Mouse (Mus musculus) gastrocnemius, adult 18-20 months (tissue): ENCODE data around the gene Cemip. TPM values are rescaled to one million over a fixed set of nuclear protein-coding genes. Genes with fewer than 3 reads are reported as not detected.
"Not testable (repeated sequence)": the region's sequence is repeated elsewhere in the genome, so short reads cannot be mapped to it uniquely, and the experiment has no call there.

Experiments
- DNase-seq: peaks from one replicate; pipeline ENCODE4 v3.0.0; 2021; ENCODE audit warnings: low spot score
- total RNA-seq, 2 experiments: library from RNA; stranded (reverse); gene quantifications; 2 replicates each; pipeline ENCODE4 v1.2.3; 2021

Cemip gene
- total RNA-seq, 2 experiments from 2014 or later = not detected

DNA sequence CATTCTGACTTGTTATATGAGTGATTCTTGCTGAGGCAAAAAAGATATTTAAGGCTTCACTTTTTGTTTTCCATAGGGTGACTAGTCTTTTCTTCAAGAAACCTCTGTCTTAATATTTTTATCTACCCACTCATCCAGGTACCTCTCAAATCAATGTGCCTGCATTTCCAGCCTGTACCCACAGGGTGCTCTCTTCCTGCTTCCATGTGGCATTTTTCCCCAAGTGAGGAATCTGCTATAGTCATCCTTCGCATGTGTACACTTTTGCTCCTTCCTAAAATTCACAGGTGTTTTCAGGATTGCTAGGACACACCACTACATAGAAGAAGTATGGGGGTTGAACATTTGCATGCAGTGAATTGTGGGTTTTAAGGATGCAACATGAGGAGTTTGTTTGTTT lies 192.0 kb downstream of the Cemip start:
- DNase-seq = no peak

DNA sequence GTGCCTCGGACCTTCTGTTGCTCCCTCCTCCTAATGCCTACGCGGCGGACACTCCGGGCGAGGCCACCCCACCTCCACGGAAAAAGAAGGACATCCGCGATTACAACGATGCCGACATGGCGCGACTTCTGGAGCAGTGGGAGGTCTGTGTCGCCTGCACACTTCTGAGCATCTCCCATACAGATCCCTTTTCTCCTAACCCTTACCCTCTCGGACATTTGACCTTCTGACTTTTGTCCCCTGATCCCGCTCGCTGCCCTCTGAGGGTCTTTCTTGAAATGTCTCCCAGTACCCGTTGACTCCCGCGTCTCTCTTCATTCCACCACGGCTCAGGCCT lies 194.0 kb downstream of the Cemip start:
- DNase-seq = no peak

DNA sequence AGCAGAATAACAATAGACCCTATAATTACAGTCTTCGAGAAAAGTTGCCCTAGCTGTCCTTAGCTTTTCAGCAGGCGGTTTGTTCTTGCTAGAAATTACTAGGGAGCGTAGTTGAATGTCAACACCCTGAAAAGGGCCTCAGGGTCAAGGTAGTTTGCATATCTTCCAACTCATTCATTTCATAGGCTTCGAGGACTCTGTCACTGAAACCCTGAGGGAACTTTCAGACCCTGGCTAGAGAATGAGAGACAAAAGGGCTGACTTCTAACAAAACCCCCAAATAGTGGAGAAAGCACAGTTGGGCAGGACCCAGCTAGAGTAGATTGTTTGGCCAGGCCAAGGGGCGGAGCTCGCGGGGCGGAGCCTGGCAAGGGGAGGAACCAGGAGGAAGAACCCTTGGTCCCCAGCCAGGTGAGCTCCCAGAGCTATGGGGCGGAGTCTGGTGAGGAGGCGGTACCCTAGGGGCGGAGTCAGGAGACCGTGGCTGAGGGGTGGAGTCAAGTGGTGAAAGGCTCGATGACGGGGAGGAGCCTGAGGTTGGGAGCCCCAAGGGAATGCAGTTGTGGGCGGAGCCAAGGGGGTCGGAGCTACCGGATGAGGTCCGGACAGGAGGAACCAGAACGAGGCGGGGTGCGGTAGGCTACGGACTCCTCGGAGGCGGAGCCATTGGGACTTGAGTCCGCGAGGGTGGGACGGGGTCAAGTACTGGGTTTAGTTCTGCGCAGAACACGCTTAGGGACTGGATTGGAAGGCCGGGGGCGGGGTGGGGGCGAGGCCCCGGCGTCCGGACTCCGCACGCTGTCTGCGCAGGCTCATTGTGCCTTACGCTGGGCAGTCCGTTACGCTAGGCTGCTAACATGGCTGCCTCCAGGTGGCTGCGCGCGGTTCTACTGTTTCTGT lies 194.6 kb downstream of the Cemip start:
- peak; percentile 100 for DNase-seq

DNA sequence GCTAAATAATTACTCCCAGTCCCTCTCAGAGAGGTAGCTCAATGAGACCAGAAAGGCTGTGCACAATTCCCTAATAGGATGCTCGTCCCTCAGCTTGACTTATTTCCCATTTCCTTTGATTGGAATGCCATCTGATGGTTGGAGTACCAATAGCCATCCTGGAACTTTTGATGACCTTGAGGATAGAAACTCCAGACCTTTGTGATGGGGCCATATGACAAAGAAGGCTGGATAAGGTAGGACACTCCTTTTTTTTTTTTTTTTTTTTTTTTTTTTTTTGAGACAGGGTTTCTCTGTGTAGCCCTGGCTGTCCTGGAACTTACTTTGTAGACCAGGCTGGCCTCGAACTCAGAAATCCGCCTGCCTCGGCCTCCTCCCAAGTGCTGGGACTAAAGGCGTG lies 196.4 kb downstream of the Cemip start:
- not testable (repeated sequence) for DNase-seq

DNA sequence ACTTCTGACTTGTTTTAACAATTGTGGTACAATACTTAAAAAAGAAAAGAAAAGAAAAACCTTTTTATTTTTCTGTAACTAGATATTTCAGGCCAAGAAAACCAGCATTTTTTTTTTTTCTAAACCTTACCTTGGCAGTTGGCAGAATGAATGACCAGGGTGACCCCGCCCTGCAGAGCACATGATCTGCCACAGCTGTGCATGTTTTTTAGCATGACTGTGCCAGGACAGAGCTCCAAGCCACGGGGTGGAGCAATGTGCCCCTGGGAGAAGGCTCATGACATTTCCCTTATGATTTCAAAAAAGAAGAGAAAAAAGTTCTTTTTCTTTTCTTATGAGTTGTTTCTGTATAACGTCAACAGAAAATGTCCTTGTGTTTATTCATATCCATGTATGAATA lies 196.9 kb downstream of the Cemip start:
- DNase-seq = peak; percentile 73

DNA sequence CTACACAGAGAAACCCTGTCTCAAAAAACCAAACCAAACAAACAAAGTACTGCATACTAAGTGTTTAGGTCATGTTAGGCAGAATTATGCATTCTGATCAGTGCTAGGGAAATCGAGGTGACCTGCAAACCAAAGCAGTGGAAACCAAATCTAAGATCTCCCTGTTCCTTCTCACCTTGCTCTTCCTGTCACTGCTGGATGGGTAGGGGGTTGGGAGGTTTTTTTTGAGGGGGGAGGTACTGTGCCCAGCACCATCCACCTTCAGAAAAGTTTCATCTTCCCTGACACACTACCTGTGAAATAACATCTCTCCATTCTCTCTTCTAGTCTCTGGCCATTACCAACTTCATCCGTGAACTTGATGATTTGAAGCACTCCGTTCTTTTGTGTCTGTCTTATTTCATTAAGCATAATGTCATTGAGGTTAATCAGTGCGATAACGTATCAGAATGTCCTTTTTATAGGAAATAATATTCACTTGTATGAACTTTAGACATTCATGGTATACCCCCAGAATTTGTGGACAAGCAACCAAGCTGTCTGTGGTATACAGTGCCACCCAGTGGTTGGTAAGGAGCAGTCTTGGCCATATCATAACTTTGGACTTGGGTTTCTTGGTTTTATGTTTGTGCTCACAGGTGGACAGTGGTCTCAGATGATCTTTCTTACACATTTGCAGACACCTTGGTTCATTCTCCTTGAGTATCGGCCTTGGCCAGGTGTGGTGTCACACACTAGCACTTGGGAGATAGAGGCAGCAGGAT lies 199.8 kb downstream of the Cemip start:
- no peak for DNase-seq

DNA sequence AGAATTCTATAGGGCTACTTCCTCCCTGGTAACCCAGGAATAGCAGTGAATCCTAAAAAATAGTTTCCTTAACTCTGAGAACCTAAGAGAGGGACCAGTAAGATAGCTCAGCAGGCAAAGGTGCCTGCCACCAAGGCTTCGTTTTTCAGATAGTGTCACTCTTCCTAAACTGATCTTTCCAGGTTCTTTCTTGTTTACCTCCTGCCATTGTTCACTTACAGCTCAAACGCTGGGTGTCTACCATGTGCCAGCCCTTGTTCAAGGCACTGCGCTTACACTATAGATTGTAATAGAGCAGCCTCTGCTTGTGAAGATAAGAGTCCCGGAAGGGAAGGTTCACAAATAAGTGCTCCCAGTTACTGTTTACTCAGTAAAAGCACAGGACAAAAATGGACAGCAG lies 200.5 kb downstream of the Cemip start:
- no peak for DNase-seq

DNA sequence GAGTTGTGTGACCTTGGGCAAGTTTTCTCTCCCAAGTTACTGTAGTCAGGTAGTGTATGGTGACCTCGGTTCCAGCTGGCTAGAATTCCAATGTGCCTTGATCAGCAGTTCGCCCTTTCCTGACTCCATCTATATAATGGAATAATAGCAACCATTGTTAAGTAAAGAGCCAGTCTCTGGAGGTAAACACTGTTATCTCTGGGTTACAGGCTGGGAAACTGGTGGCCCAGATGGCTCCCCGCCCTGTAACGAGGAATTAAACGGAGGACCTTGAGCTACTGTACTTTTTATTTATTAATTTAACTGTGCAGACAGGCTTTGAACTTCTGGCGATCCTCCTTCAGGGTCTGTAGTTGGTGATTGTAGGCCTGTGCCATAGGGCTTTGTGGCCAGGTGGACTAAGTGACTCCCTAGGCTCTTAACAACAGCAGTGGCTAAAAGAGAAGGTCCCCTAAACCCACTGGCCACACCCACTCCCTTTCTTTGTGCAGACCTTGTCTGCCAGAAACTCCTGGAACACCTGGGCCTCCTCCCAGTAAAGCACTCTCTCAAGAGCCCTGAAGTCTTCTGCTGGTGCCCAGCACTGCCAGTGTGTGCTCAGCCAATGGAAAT lies 201.3 kb downstream of the Cemip start:
- DNase-seq = no peak

DNA sequence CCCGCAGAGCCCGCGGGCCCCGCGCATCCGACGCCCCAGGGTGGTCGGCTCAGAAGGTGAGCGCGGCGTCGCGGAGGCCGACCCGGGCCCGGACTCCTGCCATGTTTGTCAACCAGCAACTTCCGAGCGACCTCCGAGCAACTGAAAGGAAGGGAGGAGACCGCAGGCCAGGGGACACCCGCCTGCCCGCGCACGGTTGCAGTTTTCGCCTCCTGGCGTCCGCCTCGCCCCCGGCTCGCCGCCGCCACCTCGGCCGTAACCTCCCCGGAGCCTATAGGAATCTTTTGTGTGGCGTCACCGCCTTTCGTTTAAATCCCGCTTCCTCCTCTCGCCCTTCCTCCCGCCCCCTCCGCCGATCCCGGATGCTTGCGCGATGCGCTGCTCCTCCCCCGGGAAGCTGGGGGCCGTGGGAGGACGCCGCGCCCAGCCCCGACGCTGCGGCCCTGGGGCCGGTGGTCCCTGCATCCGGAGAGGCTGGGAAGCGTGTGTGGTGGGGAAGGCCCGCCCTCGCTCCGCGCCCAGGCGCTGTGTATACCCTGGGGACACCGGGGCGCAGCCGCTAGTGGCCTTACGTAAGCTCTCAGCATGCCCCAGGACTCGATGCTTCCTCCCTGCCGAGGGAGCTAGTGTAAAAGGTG lies 202.2 kb downstream of the Cemip start, which contains the start of the genes Tlnrd1 and Mesd:
TSS of gene Tlnrd1 (minus strand) at position 285 of the 638 bp plus-strand sequence.
TSS of gene Mesd (plus strand) at position 446 of the 638 bp plus-strand sequence.
- peak; percentile 81 for DNase-seq

DNA sequence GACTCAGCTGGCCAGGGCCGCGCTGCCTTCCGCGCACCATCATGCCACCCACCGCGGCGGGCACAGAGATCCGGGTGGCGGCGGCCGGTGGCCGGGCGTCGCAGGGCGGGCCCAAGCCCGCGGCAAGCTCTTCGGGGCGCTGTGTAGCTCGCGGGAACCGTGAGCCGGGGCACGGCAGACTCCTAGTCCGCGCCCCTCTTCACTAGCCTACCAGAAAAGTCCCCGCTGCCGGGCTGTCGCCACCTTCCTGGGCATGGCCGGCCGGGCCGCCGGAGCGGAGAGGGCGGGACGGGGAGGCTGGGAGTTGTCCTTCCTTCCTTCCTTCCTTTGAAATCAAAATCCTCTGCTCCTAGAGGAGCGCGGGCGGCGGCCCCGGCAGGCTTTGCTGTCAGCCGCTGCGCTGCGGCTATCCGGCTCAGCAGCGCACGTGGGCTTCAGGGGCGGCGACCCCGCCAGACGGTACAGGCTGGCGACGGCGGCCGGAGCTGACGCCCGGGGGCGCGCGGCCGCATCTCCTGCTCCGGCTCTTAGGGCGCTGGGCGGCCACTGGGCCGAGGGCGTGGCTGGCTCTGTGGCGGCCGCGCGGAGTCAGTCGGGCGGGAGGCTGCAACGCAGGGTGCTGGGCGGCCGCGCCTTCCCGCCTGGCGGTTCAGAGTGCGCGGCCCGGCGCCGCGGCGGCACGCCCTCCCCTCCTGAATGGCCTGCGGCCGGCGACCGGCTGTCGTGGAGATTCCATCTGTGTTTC lies 202.9 kb downstream of the Cemip start:
- DNase-seq = peak; percentile 58

Other genes starting within 250 kb of the Cemip start
- 1 to 10 TPM; 1.4 to 3.6 TPM for gene Tlnrd1, start 202.2 kb downstream of the Cemip start, total RNA-seq
- 10 to 100 TPM; 23.4 to 28.7 TPM for gene Mesd, start 202.0 kb downstream of the Cemip start, total RNA-seq
- 1 to 10 TPM; 7.8 to 8.5 TPM for gene Abhd17c, start 65.4 kb upstream of the Cemip start, total RNA-seq